Mouse (Mus musculus) kidney, adult 11 months (tissue): ENCODE measurements around the gene Tiprl.

ENCODE experiments used
- DNase-seq: peaks from one replicate; pipeline ENCODE4 v3.0.0; 2022

Tiprl gene

GRCm38 (mm10) chr1:165174059-165174616 is 62.7 kb downstream of the Tiprl start:
- no peak for DNase-seq

- DNase-seq = no peak
These were observed 65.5 kb downstream of the Tiprl start for GRCm38 (mm10) chr1:165171277-165171676.

- no peak for DNase-seq
These were observed 66.6 kb downstream of the Tiprl start for GRCm38 (mm10) chr1:165170157-165170556.

- no peak for DNase-seq
These were observed 67.3 kb downstream of the Tiprl start for GRCm38 (mm10) chr1:165169462-165169861.

GRCm38 (mm10) chr1:165164920-165165319 is 71.9 kb downstream of the Tiprl start:
- DNase-seq = no peak
